Mouse (Mus musculus) embryonic facial prominence, embryonic 14.5 days (tissue): Measurements from ENCODE around the gene Son. TPM values are rescaled to one million over a fixed set of nuclear protein-coding genes. Genes with fewer than 3 reads are reported as not detected.
A peak's percentile ranks its signal among the peaks of the same experiment; 100 is the strongest.

Source experiments
- ATAC-seq: fragments of 200-750 bp; cut with Nextera tagmentation; 2 replicates; pipeline ENCODE4 v1.8.0; 2017; ENCODE audit warnings: low read depth, moderate number of reproducible peaks, moderate TSS enrichment
- DNase-seq: peaks from one replicate; pipeline ENCODE4 v3.0.0-alpha.2; 2015; ENCODE audit warnings: low spot score
- H3K27ac ChIP-seq: fragments of 300-500 bp; sonication (generic); replicated peaks from 2 replicates; pipeline ENCODE4 v1.5.1; 2014; ENCODE audit warnings: low read depth, mild to moderate bottlenecking, low read length, moderate library complexity
- H3K27me3 ChIP-seq: fragments of 300-500 bp; sonication (generic); replicated peaks from 2 replicates; pipeline ENCODE4 v1.6.1; 2014; ENCODE audit warnings: low read length; ENCODE audit not compliant: control insufficient read depth, insufficient read depth
- H3K36me3 ChIP-seq: fragments of 300-500 bp; sonication (generic); 2 replicates; pipeline ENCODE4 v1.6.1; 2014; ENCODE audit warnings: low read length, mixed read lengths; ENCODE audit not compliant: control insufficient read depth, insufficient read depth
- H3K4me1 ChIP-seq: fragments of 300-500 bp; sonication (generic); 2 replicates; pipeline ENCODE4 v1.6.1; 2014; ENCODE audit warnings: antibody characterized with exemption, low read length; ENCODE audit not compliant: control insufficient read depth, insufficient read depth
- H3K4me2 ChIP-seq: fragments of 300-500 bp; sonication (generic); 2 replicates; pipeline ENCODE4 v1.6.1; 2014; ENCODE audit warnings: low read depth, mild to moderate bottlenecking, low read length, moderate library complexity, mixed read lengths
- H3K4me3 ChIP-seq: fragments of 300-500 bp; sonication (generic); 2 replicates; pipeline ENCODE4 v1.5.1; 2014; ENCODE audit warnings: low read depth, mild to moderate bottlenecking, low read length
- H3K9ac ChIP-seq: fragments of 300-500 bp; sonication (generic); 2 replicates; pipeline ENCODE4 v1.6.1; 2014; ENCODE audit warnings: low read depth, mild to moderate bottlenecking, low read length, moderate library complexity, mixed read lengths
- H3K9me3 ChIP-seq: fragments of 300-500 bp; sonication (generic); 2 replicates; pipeline ENCODE4 v1.6.1; 2016; ENCODE audit warnings: low read length; ENCODE audit not compliant: control insufficient read depth
- WGBS: fragments of 180-500 bp; shearing (Covaris S2); extraction: QIAGEN DNeasy Blood & Tissue Kit; methylation state at CpG from one replicate; pipeline ENCODE4 v1.1.7; 2014; 5-methylcytosine and 5-hydroxymethylcytosine counted together
- polyA plus RNA-seq: library from polyadenylated mRNA; unstranded; fragments of >200 nt; fragmentation: Nextera tagmentation; extraction: Ambion mirVana; gene quantifications from 2 replicates; pipeline ENCODE4 v1.2.1, GENCODE M21; 2014

Gene Son
- 145 and 157 TPM in 2 replicates for polyA plus RNA-seq

DNA sequence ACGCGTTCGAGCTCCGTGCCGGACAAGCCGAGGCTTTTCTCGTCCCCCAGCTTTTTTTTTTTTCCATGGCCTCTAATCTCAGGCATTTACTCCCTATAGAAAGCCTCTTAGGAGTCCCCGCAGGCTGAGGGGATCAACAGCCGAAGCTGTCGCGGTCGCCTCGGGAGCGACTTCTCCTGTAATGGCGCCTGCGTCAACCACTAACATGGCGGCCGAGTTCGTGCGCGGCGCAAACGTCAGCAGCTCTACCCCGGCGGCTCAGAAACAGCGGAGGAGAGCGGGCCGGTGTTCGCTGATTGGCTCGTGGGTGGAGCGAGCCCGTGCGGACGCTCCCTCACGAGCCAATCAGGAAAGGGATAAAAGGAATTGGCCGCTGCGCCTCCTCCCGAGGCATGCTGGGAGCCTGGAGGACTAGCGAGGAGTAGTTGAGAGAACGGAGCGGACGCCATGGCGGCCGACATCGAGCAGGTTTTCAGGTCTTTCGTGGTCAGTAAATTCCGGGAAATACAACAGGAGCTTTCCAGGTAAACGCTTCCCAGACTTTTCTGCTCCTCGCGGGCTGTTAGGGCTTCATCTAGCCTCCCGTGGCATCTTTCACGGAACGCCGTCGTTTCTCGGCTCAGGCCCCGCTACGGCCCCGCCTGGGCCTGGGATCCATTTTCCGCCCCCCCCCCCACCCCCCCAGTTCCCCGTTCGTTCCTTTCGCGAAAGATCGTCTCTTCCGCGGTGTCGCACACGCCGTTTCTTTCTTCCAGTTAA lies at the start of gene Son:
Gene Son, plus strand, starts transcription at position 46 of the 759 bp plus-strand sequence.
- under 1% methylated on average over 62 of the region's 70 CpGs for WGBS
- Histone ChIP-seq H3K36me3 (peaks cover 25% of the 10 kb centered on the region), H3K4me3 (peak within 1 kb of the TSS; percentile 77), H3K27me3 (no peaks in the 10 kb centered on the region), H3K9me3 (no peaks in the 10 kb centered on the region), H3K27ac (peak within 1 kb of the TSS; percentile 97), H3K4me1 (peaks cover 4% of the 10 kb centered on the region), H3K9ac (peak within 1 kb of the TSS; percentile 89), H3K4me2 (peak within 1 kb of the TSS; percentile 76)
- ATAC-seq (peak; percentile 96), DNase-seq (peak; percentile 99)

DNA sequence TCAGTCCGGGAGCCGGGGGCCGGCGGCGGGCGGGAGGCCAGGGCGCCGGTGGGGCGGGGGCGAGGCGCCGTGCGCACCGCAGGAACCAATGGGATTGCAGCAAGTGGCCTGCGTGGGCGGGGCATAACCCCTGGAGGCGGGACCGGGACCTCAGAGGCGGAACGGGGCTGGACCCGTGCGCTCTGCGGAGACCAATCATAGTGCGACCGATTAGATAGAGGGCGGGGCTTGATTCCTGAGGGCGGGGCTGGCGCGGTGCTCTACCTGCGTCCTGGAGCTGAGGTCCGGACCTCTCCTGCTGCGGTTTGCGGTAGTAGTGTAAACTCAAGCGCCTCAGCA lies 49.7 kb upstream of the Son start, which contains the start of gene Tmem50b:
Gene Tmem50b, minus strand, starts transcription at position 129 of the 339 bp plus-strand sequence.
- peaks cover 6% of the 10 kb centered on the region; the same call in 1 of the 2 replicates for H3K4me1 ChIP-seq
- H3K9me3 ChIP-seq = no peaks in the 10 kb centered on the region
- peak within 1 kb of the TSS; percentile 81 for H3K4me3 ChIP-seq
- H3K9ac ChIP-seq = peak within 1 kb of the TSS; percentile 78
- H3K4me2 ChIP-seq = peak within 1 kb of the TSS; percentile 75
- ATAC-seq (peak; percentile 99), DNase-seq (peak; percentile 98)
- H3K27ac ChIP-seq = no peak within 1 kb of the TSS
- H3K36me3 ChIP-seq = peaks cover 2% of the 10 kb centered on the region; the same call in 1 of the 2 replicates
- 0% methylated on average over 17 of the region's 34 CpGs for WGBS
- no peaks in the 10 kb centered on the region for H3K27me3 ChIP-seq

GRCm38 (mm10) chr16:91599242-91599641 lies 48.1 kb upstream of the Son start:
- no peak for ATAC-seq
- Histone ChIP-seq H3K9ac (no peak overlapping the region), H3K4me2 (no peak overlapping the region), H3K9me3 (no peaks in the 10 kb centered on the region), H3K4me3 (no peak overlapping the region), H3K4me1 (peaks cover 6% of the 10 kb centered on the region; the same call in 1 of the 2 replicates), H3K27ac (no peak overlapping the region), H3K27me3 (no peaks in the 10 kb centered on the region), H3K36me3 (no peaks in the 10 kb centered on the region)
- no peak for DNase-seq

DNA sequence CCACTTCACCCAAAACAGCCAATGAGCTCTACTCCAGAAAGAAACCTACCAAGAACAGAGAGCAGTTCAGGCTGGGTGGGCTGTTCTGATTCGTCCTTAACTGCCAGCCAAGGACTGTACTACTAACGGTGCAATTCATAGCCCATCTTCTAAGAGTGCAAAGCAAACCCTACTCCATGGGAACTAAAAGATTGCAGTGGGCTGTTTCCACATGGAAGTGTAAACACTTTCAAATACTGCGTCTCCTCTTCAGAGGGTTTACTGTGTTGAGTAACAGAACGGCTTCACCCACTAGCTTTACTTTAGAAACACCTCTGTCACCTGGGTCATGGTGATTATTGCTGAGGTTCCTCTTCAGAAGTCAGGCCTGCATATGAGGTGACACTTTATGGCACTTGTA lies 46.2 kb upstream of the Son start:
- WGBS = 75% methylated on average over 4 of the region's 4 CpGs

DNA sequence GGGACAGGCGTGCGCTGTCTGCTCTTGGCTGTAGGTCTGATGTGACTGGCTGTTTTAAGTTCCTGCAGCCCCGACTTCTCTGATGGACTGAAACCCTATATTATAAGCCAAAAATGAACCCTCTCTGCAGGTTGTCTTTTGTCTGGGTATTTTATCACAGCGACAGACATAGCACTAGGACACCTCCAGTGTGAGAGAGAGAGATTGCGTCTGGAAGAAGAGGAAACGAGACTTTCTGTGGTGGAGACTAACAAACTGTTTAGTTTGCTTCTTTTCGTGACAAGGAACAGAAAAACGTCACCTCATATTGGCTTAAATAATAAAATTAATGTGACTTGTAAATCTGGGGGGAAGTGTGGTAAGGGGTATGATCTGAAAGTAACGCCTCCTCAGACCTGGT lies 45.6 kb upstream of the Son start:
- H3K9ac ChIP-seq = no peak overlapping the region
- no peak overlapping the region for H3K4me3 ChIP-seq
- H3K4me2 ChIP-seq = no peak overlapping the region
- no peak overlapping the region for H3K27ac ChIP-seq
- WGBS = 68% methylated on average over 9 of the region's 9 CpGs
- no peaks in the 10 kb centered on the region for H3K9me3 ChIP-seq
- DNase-seq = no peak
- ATAC-seq = no peak
- no peaks in the 10 kb centered on the region for H3K36me3 ChIP-seq
- H3K4me1 ChIP-seq = peaks cover 2% of the 10 kb centered on the region; the same call in 1 of the 2 replicates
- H3K27me3 ChIP-seq = no peaks in the 10 kb centered on the region

More for the DNA sequence above, 46.2 kb upstream of the Son start:
- Histone ChIP-seq H3K4me2 (no peak overlapping the region), H3K9ac (no peak overlapping the region), H3K27me3 (no peaks in the 10 kb centered on the region), H3K27ac (no peak overlapping the region), H3K36me3 (no peaks in the 10 kb centered on the region), H3K4me3 (no peak overlapping the region), H3K4me1 (peaks cover 6% of the 10 kb centered on the region; the same call in 1 of the 2 replicates), H3K9me3 (no peaks in the 10 kb centered on the region)
- DNase-seq (no peak), ATAC-seq (no peak)

DNA sequence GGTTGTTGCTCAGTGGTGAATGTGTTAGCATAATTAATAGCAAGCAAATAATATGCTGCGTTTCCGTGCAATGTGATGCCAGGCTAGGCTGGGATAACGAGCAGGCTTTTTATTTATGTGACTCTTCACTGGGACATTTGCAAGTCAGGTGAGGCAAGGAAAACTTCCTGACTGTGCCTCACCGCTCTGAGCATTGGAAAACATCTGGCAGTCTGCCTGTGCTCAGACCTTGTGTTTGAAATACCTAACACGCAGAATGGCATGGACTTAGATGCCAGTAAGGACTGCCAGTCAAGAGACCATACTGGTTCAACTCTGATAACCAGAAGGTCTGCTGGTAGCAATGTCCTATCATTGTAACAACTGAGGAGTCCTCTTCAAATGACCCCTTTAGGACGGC lies 42.1 kb upstream of the Son start:
- no peaks in the 10 kb centered on the region for H3K9me3 ChIP-seq
- no peak for ATAC-seq
- H3K9ac ChIP-seq = no peak overlapping the region
- no peak overlapping the region for H3K27ac ChIP-seq
- WGBS = 79% methylated on average over 6 of the region's 6 CpGs
- DNase-seq = no peak
- no peaks in the 10 kb centered on the region for H3K36me3 ChIP-seq
- no peaks in the 10 kb centered on the region for H3K27me3 ChIP-seq
- H3K4me1 ChIP-seq = no peaks in the 10 kb centered on the region
- H3K4me3 ChIP-seq = no peak overlapping the region
- no peak overlapping the region for H3K4me2 ChIP-seq

- WGBS = 86% methylated on average over 8 of the region's 8 CpGs
- Histone ChIP-seq H3K4me2 (no peak overlapping the region), H3K4me3 (no peak overlapping the region), H3K4me1 (no peaks in the 10 kb centered on the region), H3K36me3 (no peaks in the 10 kb centered on the region), H3K27ac (no peak overlapping the region), H3K27me3 (no peaks in the 10 kb centered on the region), H3K9me3 (no peaks in the 10 kb centered on the region), H3K9ac (no peak overlapping the region)
- ATAC-seq = no peak
- no peak for DNase-seq
Observed at GRCm38 (mm10) chr16:91606958-91607357, 40.3 kb upstream of the Son start.

DNA sequence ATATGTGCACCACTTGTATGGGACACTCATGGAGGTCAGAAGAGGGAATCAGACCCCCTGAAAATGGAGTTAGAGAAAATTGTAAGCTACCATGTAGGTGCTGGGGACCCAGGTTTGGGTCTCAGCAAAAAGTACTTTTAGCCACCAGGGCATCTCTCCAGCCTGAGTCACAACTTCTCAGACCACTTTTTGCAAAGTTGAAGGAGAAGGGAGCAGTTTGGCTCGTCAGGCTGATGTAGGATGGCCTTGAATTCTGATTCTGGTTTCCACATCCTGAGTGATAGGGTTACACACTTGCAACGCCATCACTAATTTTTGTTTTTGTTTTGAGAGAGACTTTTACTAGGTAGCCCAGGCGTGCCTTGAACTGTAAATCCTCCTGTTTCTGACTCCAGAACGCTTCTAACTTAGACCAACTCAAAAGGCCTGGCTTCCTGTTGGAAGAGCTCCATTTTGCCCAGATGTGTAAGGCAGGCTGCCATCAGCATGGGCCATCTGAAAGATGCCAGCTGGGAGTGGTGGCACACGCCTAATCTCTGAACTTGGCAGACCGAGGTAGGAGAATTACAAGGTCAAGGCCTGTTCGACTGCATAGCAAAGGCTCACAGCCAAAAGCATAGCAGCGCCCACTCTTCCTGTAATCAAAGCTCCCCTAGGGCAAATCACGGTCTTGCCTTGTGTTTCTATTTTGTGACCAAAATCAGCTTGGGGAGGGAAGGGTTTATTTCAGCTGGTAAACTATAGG lies 37.6 kb upstream of the Son start:
- WGBS = 47% methylated on average over 9 of the region's 9 CpGs
- ATAC-seq = peak; percentile 44; the same call in 1 of the 2 replicates

More for the DNA sequence above, 37.6 kb upstream of the Son start:
- Histone ChIP-seq H3K9ac (no peak overlapping the region), H3K36me3 (no peaks in the 10 kb centered on the region), H3K9me3 (no peaks in the 10 kb centered on the region), H3K4me1 (no peaks in the 10 kb centered on the region), H3K27ac (no peak overlapping the region), H3K27me3 (no peaks in the 10 kb centered on the region), H3K4me2 (no peak overlapping the region), H3K4me3 (no peak overlapping the region)
- peak; percentile 40 for DNase-seq
